Mouse (Mus musculus) urinary bladder, postnatal 25 days (tissue): ENCODE results near the gene Spats2.
"Not testable (repeated sequence)": the region's sequence is repeated elsewhere in the genome, so short reads cannot be mapped to it uniquely, and the experiment has no call there.

ENCODE experiments used
- DNase-seq: peaks from one replicate; pipeline ENCODE4 v3.0.0; 2022; ENCODE audit warnings: low spot score

The Spats2 gene

DNA sequence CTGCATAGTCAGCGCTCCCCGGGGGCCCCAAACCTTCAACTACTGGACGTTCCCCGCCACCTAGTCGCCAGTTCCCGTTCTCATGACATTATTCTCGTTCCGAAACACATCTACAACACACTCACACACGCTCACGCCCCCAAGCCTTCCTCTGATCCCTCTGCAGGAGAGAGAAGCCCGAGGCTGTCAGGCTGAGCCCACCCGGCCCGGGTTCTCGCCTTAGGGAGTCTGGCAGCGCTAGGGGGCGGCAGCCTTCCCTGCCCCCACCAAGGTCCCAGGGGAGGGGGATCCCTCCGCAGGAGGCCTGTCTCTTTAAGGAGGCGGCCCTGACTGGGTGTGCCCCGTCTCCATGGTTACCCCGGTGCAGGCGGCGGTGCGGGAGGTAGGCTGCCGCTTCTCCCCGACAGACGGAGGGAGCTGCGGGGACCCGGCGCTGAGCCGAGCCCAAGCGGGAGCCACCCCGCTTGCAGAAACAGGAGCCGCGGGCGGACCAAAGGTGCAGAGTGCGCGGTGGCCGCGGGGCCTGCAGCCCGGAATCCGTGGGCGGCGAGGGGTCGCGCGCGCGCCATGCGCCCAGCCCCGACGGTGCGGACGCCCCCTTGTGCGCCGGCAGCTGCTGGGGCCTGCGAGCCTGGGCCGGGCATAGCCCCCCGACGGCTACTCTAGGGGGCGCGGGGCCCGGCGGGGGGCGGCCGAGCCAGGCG lies 98.6 kb downstream of the Spats2 start, which contains the start of gene Kcnh3:
Gene Kcnh3 (plus strand): TSS at position 654 of the 704 bp plus-strand sequence.
- peak; percentile 53 for DNase-seq

DNA sequence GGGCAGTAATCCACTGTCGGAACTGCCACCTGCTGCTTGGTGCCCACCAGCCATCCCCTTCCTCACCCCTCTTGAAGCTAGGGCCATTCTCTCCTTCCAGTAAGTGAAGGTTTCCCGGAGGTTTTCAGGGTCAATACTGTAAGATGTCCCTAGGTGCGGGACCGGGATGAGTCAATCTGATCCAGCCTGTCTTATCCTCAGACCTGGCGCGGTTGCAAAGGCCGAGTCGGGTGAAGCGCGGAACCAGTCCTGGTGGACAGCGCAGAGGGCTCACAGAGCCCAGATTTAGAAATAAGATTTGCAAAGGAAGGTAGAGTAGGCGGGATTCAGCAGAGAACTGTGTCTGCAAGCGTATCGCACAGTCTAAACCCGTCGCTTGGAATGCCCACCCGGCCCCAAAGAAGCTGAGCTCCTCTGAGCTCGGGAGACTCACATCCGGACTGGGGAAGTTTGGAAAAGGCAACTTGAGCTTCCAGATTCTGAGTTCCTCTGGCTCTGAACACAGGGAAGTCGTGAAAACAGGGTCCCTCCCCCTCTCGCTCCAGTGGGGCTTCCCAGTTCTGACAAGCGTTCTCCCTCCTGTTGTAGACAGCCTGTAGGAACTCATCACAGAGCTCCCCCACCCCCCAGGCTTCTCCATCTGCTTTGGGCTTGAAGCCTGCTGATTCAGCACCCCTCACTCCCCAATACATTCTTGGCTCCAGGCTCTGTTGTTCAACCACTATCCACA lies 99.5 kb downstream of the Spats2 start:
- no peak for DNase-seq

DNA sequence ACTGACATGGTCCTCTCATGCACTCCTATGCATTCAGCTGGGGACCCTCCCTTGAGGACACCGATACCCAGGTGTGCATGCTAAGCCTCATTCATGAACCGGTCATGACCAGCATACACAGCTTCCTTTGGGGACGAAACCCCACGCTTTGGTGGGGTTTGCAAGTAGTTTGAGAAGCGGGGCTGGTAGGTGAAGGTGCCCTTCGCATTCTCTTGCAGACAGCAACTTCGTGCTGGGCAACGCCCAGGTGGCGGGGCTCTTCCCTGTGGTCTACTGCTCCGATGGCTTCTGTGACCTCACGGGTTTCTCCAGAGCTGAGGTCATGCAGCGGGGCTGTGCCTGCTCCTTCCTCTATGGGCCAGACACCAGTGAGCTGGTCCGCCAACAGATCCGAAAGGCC lies 100.4 kb downstream of the Spats2 start:
- no peak for DNase-seq

DNA sequence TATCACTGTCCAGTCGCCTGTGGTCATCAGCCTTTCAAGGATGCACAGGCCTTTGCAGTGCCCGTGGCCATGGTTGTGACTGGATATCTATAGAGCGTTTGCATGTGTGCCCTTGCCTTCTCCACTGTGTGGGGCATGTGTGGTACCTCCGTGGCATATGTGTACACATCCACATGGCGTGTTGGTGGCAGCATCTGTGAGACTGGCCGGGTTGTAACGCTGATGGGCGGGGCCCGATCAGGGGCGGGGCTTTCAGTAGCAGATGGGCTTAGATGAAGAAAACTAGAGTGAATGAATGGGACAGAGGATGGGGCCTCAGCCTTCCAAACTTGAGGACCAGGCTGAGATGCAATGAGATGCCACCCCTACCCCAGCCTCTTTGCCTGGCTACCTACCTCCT lies 106.3 kb downstream of the Spats2 start:
- no peak for DNase-seq

DNA sequence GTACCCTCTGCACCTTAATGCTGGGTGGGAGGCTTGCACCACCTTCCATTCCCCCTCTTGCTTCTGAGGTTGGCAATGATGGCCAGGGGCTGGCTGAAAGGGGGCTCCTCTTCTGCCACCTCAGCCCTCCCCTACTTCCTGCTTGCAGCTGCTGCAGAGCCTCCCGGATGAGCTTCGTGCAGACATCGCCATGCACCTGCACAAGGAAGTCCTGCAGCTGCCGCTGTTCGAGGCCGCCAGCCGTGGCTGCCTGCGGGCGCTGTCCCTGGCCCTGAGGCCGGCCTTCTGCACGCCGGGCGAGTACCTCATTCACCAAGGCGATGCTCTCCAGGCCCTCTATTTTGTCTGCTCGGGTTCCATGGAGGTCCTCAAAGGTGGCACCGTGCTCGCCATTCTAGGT lies 108.0 kb downstream of the Spats2 start:
- DNase-seq: no peak

DNA sequence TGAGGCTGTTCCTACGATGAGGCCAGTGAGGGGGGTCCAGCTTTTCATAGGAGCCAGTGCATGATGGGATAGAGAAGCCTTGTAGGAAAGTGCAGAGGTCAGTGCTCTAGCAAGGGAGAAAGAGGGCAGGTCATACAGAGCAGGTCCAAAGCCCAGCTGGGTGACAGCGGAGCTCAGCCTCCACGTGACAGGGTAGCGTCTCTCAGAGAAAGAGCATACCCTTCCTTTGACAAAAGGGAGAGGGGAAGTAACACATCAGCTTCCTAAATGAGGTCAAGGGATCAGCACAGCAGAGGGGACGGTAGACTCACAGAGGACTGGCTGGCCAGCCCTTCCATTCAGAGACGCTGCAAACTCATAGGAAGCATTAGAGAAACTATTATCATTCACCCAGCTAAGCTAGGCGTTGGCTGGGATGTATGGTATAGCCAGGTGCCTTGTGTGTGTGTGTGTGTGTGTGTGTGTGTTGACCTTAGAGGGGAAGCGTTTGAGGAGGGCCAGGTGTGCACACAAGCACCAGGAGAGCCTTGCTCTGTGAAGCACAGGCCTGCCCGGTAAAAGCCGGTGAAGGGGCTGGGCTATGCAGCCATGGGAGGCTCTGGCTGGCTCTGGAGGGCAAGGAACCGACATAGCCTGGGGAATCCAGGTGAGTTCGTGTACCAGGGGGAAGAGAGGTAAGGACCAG lies 108.8 kb downstream of the Spats2 start:
- no peak for DNase-seq

DNA sequence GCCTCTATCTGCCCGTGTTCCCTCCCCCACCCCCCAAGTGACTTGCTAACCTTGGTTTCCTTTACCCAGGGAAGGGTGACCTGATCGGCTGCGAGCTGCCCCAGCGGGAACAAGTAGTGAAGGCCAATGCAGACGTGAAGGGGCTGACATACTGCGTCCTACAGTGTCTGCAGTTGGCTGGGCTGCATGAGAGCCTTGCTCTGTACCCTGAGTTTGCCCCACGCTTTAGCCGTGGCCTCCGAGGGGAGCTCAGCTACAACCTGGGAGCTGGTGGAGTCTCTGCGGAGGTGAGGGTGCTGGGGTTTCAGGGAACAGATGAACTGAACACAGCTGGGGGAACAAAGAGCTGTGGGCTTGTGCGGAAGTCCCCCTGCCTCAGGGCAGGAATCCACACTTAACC lies 112.3 kb downstream of the Spats2 start:
- no peak for DNase-seq

DNA sequence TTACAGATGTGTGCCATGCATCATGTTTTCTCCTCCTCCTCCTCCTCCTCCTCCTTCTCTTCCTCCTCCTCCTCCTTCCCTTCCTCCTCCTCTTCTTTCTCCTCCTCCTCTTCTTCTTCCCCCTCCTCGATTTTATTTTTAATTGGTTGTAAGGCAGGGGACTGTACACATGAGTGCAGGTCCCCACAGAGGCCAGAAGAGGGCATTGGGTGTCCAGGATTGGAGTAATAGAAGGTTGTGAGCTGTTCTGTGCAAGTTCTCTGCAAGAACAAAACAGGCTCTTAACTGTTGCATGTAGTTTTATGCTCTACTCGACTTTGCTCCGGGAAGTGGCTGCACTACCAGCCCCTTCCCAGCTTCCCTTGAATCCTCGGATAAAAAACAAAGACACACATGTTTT lies 114.4 kb downstream of the Spats2 start:
- DNase-seq: no peak

DNA sequence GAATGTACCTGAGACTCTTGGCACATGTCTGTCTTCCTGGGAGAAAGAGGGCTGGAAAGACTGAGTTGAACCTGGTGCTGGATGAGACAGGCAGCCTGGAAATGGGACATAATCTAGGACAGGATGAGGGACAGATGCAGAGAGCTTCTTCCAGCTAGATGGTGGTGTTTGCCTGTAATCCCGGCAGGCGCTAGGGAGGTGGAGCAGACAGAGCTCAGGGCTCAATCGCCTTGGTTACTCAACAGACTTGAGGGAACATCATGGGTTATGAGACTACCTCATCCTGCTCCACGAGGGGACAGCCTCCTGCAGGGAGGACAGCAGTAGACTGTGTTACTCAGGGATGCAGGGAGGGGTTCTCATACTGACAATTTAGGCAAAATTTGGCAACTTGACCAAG lies 115.5 kb downstream of the Spats2 start:
- DNase-seq: no peak

DNA sequence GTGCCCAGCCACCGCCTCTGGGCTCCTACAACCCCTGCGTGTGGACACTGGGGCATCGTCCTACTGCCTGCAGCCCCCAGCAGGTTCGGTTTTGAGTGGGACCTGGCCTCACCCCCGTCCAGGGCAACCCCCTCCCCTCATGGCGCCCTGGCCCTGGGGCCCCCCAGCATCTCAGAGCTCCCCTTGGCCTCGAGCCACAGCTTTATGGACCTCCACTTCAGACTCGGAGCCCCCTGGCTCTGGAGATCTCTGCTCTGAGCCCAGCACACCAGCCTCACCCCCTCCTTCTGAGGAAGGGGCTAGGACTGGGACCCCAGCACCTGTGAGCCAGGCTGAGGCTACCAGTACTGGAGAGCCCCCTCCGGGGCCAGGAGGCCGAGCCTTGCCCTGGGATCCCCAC lies 116.3 kb downstream of the Spats2 start:
- no peak for DNase-seq

DNA sequence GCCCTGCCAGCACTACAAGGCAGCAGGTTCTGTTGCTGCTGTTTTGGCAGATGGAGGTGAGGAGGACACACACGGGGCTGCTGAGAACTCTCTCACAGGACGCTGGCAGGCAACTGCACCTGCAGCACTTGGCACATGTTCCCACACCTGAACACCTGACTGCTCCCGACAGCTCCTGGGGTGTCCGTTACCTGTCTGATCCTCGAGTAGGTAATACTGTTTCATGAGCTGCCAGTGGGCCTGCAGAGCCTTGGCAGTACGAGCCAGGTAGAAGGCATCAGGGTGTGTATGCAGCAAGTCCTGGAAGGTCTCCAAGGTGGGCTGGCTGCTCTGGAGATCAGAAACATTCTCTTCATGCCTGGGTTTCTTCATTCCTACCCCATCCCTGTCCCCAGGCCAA lies 121.0 kb downstream of the Spats2 start:
- DNase-seq: not testable (repeated sequence)

DNA sequence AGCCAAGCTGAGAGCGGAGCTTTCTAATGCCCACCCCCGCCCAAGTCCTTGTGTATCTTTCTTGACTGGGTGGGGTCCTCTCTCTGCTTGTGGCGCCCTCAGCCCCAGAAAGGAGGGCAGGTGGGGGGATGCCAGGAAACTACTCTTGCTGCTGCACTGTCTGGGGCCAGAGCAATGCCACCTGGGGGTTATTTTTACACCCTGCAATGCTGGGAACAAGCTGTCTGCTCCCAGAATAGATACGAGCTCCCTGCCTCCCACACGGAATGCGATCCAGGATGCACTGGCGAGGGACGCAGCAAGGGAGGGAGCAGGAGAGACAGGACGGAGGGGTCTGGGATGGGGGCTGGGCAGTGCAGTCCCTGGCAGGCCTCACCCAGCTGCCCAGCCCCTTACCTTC lies 123.3 kb downstream of the Spats2 start:
- DNase-seq: no peak

DNA sequence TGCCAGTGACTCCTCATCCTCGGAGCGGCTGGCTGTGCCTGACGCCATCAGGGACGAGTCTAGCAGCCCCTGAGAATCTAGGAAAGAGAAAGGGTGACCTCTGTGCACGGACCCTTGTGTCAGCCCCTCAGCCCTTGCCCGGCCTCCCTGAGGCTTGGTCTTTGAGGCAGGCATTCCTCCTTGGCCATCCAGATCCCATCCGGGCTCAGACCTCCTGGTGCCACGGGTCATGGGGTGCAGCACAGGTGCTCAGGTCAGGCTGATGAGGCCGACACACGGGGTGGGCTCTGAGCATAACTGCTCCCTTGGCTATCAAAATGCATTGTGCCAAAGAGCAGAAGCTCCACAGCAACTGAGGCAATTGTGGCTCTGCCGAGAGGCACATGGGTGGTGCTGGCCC lies 124.2 kb downstream of the Spats2 start:
- no peak for DNase-seq

DNA sequence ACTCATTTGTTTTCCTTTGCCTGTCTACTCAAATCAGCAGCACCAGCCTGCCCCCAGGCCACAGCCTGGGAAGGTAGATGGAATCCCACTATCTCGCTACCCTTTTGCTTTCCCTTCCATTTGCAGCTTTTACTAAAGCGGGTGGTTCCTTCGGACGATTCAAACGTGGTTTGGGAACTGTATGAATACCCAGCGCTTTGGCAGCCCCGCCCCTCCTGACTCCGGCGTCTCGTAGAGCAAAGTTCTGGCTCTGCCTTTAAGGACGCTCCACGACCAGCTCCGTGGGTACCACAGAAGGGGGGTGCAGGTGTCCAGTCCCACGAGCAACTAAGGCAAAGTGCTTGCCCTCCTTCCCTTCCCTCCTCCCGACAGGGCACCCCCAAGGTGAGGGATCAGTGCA lies 125.4 kb downstream of the Spats2 start:
- DNase-seq: not testable (repeated sequence)

DNA sequence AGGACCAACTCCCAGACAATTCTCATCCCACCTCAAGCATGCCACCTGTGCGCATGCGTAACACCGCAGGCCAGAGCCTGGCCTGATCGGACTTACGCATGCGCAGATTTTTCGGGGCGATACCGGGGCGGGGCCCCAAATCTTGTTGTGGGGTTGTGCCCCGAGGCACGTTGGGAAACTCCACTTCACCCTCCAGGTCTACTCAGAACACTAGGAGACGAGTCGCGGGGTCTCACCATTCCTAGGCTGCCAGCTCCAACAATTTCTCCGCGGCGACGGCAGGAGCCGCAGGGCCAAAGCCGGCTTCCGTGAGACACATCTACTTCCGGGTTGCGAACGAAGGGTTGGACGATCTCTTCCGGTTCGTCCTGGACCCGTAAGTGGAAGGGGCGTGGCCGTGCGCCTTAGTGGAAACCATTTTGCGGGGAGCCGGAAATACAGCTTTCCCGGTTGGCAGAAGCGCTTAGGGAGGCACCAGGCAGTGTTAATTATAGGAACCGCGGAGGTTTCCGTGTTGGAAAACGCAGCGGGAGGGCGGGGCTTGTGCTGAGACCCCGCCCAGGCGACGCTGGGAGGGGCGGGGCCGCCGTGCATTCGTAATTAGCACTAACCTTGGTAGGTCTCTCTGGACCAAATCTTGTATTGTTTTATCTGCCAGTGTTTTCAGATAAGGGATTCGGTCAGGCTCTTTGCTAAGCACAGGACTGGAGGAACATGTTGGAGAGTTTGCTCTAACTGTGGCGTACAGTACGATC lies 126.1 kb downstream of the Spats2 start, which contains the start of gene Mcrs1:
Gene Mcrs1 (minus strand): TSS at position 336 of the 755 bp plus-strand sequence.
- peak; percentile 94 for DNase-seq

DNA sequence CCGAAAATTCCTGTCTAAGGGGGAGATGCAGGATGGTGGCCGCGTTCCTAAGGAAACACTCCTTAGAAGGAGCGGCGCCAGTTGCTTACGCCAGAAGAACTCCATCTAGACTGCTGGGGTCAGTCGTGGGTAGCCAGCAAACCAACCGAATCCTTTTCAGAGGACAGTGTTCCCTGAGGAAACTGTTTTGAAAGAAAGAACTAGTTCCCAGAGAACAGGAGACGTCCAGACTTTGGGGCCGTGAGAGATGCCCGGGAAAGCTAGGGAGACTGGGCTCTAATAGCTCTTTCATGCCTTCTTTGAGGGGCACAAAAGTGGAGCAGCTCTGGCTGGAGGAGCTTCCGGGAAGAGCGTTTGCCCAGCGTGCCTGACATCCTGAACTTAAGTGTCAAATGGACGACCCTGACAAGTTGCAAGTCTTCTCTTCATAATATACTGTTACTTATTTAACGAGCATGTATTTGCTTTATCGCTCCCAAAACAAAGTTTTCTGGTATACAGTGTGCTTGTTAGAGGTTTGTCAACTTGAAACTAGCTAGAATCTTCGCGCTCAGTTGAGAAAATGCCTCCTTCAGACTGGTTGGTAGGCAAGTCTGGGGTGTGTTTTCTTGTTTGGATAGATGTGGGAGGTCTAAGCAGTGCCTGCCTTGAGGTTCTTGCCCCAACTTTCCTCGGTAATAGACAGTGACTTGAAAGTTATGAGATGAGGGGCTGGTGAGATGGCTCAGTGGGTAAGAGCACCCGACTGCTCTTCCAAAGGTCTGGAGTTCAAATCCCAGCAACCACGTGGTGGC lies 126.9 kb downstream of the Spats2 start:
- no peak for DNase-seq

DNA sequence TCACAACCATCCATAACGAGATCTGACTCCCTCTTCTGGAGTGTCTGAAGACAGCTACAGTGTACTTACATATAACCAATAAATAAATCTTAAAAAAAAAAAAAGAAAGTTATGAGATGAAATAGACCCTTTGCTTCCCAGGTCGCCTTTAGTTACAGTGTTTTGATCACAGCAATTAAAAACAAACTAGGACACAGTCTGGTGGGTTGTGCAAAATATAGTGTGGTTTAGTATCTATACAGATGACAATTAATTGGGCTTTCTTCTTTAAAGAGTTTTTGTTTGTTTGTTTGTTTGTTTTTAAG lies 127.4 kb downstream of the Spats2 start:
- not testable (repeated sequence) for DNase-seq

DNA sequence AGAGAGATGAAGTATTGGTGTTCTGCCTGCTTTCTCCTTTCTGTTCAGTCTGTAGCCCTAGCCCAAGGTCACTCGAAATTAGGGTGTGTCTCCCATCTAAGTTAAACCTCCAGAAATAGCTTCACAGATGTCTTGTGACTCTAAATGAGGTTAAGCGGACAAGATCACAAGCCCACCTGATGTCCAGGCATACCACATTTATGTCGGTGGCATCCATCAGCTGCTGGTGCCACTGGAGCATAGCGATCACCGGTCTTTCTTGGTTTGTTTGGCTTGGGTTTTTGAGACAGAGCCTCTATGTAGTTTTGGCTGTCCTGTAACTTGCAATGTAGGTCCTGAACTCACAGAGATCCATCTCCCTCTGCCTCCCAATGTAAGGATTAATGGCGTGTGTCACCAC lies 128.1 kb downstream of the Spats2 start:
- DNase-seq: no peak

DNA sequence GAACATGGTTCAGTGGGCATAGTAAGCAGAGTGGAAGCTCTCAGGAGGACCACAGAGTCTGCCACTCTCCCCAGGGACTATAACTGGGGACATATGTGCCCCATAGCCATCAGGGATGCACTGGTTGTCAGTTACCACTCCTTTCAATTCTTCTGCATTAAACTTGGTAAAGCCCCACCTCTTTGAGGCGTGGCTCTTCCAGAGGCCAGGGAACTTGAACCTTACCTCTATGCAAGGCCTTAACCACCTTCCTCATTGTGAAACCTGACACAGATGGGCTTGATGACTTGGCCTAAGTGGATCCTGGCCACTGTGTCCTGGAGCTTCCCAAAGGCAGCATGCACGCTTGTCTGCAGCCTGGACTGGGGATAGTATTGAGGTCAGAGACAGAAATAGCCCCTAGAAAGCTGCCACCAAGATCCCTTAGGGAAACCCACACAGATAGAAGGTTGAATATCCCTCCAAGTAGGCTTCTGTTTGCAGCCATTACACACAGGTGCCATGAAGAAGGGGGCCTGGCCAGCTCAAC lies 128.8 kb downstream of the Spats2 start:
- no peak for DNase-seq

DNA sequence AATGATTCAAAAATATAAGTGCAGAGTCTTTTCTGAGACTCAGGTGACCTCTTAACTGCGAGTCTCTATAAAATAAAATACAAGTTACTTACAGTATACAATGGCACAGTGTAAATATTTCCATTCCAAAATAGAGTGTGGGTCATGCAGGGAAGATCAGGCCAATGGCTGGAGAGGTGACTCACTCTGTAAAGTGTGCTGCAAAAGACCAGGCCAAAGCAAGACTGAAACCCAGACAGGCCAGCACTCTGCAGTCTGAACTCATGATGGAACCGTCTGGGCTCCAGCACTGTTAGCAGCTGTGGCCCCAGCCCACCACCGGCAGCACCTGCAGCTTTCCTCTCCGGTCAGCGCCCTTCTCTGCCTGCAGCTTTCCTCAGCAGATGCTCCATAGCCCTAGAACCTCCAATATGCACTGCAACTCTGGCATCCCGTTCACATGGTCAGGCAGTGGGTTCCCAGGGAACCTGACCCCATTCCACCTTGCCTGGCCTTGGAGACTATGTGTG lies 129.6 kb downstream of the Spats2 start:
- DNase-seq: no peak

DNA sequence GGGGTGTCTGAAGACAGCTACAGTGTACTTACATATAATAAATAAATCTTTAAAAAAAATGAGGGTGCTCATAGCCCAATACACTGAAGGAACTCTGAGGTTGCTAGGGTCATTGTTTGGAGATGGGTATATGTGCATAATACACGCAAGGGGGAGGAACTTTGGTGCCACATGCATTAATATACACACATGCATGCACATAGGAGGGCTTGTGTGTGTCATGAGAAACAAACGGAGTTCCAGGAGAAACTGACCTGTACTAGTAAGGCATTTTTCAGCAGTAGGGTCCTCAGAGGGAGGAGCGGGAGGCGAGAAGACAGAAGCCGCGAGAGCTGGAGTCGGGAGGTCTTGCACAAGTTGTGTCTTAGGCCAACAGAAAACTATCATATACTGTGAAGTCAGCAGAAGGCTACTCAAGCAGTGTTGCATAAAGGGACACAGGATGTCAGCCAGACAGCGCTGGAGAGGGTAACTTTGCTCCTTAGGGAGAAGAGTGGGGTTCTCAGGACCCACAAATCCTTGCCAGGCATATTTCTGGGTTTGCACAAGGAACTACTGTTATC lies 133.5 kb downstream of the Spats2 start:
- no peak for DNase-seq
